Mouse (Mus musculus) embryonic facial prominence, embryonic 10.5 days (tissue): ENCODE results near the gene Pigg. TPM values are rescaled to one million over a fixed set of nuclear protein-coding genes. Genes with fewer than 3 reads are reported as not detected.
A peak's percentile ranks its signal among the peaks of the same experiment; 100 is the strongest.

Experiments used
- DNase-seq: peaks from one replicate; pipeline ENCODE4 v3.0.0-alpha.2; 2017; ENCODE audit warnings: low spot score
- H3K27ac ChIP-seq: fragments of 300-500 bp; sonication (generic); replicated peaks from 2 replicates; pipeline ENCODE4 v1.5.1; 2016; ENCODE audit warnings: mild to moderate bottlenecking
- H3K27me3 ChIP-seq: fragments of 300-500 bp; sonication (generic); replicated peaks from 2 replicates; pipeline ENCODE4 v1.6.1; 2016; ENCODE audit warnings: low read depth, mild to moderate bottlenecking; ENCODE audit not compliant: poor library complexity, severe bottlenecking
- H3K36me3 ChIP-seq: fragments of 300-500 bp; sonication (generic); replicated peaks from 2 replicates; pipeline ENCODE4 v1.6.1; 2016; ENCODE audit warnings: mild to moderate bottlenecking, moderate library complexity
- H3K4me1 ChIP-seq: fragments of 300-500 bp; sonication (generic); 2 replicates; pipeline ENCODE4 v1.6.1; 2016
- H3K4me3 ChIP-seq: fragments of 300-500 bp; sonication (generic); 2 replicates; pipeline ENCODE4 v1.5.1; 2016; ENCODE audit warnings: mild to moderate bottlenecking, moderate library complexity
- H3K9me3 ChIP-seq: fragments of 300-500 bp; sonication (generic); 2 replicates; pipeline ENCODE4 v1.6.1; 2016; ENCODE audit warnings: mild to moderate bottlenecking
- WGBS: fragments of 180-500 bp; shearing (Covaris S2); methylation state at CpG from one replicate; pipeline ENCODE4 v1.1.7; 2016; 5-methylcytosine and 5-hydroxymethylcytosine counted together
- polyA plus RNA-seq: library from polyadenylated mRNA; unstranded; fragments of >200 nt; fragmentation: Nextera tagmentation; extraction: Ambion mirVana; gene quantifications from 2 replicates; pipeline ENCODE4 v1.2.1, GENCODE M21; 2016

Gene Pigg
- polyA plus RNA-seq, 1 experiment from 2014 or later: 6.4 TPM

DNA sequence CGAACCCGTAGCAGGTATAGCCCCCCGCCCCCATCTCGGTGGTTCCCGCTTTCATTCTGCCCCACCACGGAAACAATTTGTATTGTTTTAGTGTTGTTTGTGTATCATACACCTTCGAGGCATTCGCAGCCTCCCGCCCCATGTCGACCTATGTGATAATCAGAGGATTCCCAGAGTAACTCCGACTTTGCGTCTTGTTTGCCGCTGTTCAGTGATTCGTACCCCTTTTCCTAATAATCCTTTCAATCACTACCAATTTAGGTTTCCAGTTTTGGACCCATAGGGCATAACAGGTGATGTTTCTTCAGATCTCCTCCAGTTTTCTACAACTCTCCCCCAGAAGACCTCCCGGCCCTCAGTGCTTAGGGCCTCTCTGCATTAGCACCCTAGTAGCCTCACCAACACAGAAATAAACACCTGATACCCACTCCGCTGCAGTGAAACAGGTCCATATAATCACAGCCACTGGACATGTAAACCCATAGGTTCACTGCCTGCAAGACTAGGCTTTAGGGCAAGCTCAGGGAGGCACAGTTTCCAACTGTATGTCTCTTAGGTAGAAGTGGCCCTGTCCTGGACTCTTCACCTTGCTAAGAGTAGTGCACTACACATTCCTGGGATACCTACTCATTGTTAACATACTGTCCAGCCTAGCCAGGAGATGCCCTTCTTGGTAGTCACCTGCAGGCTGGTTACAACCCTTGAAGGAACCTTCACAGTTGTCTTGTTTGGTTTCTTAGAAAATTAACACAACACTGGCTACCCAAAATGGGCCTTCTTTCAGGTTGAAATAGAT, 854 bp downstream of the Pigg start:
- no peak for DNase-seq
- Histone ChIP-seq H3K9me3 (no peaks in the 10 kb centered on the region), H3K36me3 (0 out of 2 replicates have a peak, but pooled peaks cover 8% of the 10 kb centered on the region), H3K4me3 (peak overlapping the region; percentile 91), H3K4me1 (peaks cover 13% of the 10 kb centered on the region), H3K27me3 (no peaks in the 10 kb centered on the region), H3K27ac (peak overlapping the region; percentile 90)
- 7% methylated on average over 16 of the region's 16 CpGs for WGBS

DNA sequence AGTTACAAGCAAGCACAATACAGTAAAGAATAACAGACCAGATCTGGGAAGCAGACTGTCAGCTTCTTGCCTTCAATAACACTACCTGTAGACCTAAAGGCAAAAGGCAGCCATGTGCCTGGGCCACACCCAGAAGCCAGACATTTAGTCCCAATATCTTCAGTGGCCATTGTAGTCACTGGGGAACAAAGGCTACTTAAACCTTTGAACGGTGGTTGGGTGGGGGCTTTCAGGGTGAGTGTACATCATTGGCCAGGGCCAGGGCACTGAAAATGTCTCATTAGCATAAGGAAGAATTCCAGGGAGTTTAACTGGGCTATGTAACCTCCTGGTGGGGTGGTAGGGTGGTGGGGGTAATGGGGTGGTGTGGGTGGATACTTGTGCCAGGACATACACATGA, 18.6 kb downstream of the Pigg start:
- DNase-seq: no peak
- H3K4me1 ChIP-seq: no peaks in the 10 kb centered on the region
- no peaks in the 10 kb centered on the region for H3K27me3 ChIP-seq
- no peaks in the 10 kb centered on the region for H3K9me3 ChIP-seq
- peaks cover 77% of the 10 kb centered on the region for H3K36me3 ChIP-seq
- no peak overlapping the region for H3K27ac ChIP-seq
- H3K4me3 ChIP-seq: no peak overlapping the region
- WGBS: 97% methylated on average over 1 of the region's 1 CpGs

DNA sequence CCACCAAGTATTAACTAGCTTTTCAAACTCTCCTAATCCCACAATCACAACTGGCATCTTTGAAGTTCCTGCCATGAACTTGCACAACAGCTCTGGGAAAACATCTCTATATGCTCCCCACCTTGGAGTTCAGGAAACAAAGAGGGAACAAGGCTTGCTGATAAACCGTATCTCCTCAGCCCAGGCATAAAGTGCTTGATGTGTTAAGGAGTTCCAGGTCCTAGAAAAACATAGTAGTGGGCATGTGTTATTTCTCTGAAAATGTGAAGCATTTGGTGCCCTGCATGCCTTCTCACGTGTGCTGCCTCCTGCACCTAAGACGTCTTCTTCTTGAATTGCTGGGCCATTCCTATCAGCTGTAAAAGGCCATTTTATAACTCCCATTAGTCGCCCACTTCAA, 25.0 kb downstream of the Pigg start:
- Histone ChIP-seq H3K27me3 (no peaks in the 10 kb centered on the region), H3K4me1 (no peaks in the 10 kb centered on the region), H3K4me3 (no peak overlapping the region), H3K27ac (no peak overlapping the region), H3K9me3 (no peaks in the 10 kb centered on the region), H3K36me3 (peaks cover 60% of the 10 kb centered on the region)
- DNase-seq: no peak
- WGBS: 80% methylated on average over 4 of the region's 4 CpGs

DNA sequence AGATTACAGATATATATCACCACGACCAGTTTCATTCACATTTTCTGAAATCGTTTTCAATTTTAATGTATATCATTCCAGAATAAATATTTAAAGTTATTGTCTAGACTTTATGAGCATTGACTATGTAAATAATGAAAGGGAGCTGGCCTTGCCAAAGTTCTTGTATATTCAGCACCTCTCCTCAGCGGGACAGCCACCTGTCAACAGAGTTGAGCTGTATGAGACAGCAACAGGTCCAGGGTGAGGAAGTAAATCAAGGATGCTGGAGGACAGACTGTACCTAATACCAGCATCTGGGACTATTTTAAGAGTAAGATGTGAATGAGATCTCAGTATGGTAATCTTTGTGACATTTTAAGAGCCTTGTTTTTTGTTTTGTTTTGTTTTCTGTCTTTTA, 25.6 kb downstream of the Pigg start:
- Histone ChIP-seq H3K27ac (no peak overlapping the region), H3K9me3 (no peaks in the 10 kb centered on the region), H3K4me1 (no peaks in the 10 kb centered on the region), H3K27me3 (no peaks in the 10 kb centered on the region), H3K4me3 (no peak overlapping the region), H3K36me3 (peaks cover 58% of the 10 kb centered on the region)
- 85% methylated on average over 3 of the region's 3 CpGs for WGBS
- DNase-seq: no peak

DNA sequence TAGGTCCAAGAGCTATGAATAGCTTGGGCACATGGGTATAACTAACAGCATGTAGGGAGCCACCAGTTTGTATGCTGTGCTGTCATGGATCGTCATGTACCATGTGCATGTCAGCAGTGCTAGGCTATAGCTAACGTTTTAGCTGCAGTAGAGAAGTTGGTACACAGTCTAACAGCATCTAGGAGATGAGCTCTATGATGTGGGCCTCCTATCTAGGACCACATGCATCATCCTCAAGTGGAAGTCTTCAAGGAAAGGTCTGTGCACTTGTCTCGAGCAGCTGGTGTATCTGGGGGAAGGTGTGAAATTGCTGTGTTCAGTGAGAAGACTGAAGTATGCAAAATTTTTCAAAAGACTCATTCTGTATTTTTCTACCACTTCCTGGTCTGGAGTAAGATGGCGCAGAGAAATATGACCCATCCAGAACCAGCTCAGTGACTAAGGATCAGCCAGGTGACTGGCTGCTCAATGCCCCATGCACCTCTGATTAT, 31.3 kb downstream of the Pigg start:
- no peaks in the 10 kb centered on the region for H3K27me3 ChIP-seq
- peaks cover 65% of the 10 kb centered on the region for H3K36me3 ChIP-seq
- 88% methylated on average over 4 of the region's 4 CpGs for WGBS

DNA sequence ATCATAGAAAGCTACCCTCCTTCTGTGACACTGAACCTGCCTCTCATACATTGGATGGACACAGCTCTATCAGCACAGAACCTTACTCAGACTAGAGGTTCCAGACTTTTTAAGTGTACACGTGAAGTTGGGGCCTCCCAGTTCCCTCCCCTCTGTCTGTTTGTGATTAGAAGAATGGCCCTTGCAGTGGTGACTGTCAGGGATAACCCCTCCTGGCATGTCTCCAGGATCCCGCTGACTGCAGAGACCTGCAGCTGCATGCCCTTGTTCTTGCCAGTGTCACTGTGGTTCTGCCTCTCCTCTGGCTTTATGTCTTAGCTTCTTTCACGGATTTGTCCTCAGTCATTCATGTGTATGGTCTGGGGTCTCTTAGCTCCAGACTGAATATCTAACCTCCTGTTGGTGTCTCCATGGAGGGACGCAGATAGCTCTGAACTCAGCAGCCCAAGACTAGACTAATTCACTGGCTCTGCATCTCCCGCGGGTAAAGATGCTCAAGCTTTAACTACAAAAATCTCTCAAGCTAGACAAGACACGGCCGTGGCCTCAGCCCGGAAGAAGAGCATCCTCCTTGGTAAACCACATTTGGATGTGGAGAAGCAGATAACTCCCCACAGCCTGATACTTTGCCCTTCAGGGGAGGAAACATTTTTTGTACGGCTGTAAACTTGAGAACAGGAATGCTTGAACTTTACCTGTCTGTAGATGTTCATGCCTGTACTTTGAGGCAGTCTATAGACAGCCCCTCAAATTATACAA, 33.1 kb downstream of the Pigg start:
- H3K27me3 ChIP-seq: no peaks in the 10 kb centered on the region
- no peak overlapping the region for H3K27ac ChIP-seq
- peaks cover 60% of the 10 kb centered on the region for H3K36me3 ChIP-seq
- 90% methylated on average over 10 of the region's 10 CpGs for WGBS
- H3K9me3 ChIP-seq: no peaks in the 10 kb centered on the region
- no peak overlapping the region for H3K4me3 ChIP-seq
- no peaks in the 10 kb centered on the region for H3K4me1 ChIP-seq
- no peak for DNase-seq

More for the DNA sequence above, 31.3 kb downstream of the Pigg start:
- Histone ChIP-seq H3K27ac (no peak overlapping the region), H3K4me1 (no peaks in the 10 kb centered on the region), H3K9me3 (no peaks in the 10 kb centered on the region), H3K4me3 (no peak overlapping the region)
- no peak for DNase-seq

DNA sequence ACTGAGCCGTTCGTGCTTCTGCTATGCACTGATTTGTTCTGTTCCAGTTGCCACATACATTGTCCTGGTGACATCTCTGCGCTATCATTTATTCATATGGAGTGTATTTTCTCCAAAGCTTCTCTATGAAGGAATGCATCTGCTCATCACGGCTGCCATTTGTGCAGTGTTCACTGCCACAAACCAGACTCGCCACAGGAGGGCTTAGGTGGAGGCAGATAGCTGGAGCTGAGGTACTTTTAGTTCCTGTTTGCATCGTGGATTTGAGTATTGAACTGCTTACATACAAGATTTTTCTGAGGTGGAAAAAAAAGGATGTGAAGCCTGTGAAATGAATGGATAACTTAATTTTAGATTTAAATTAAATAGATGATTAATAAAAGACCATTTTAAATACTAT, 35.4 kb downstream of the Pigg start:
- no peak for DNase-seq
- peaks cover 60% of the 10 kb centered on the region for H3K36me3 ChIP-seq
- H3K27ac ChIP-seq: no peak overlapping the region
- no peaks in the 10 kb centered on the region for H3K27me3 ChIP-seq
- no peaks in the 10 kb centered on the region for H3K4me1 ChIP-seq
- H3K9me3 ChIP-seq: no peaks in the 10 kb centered on the region
- 81% methylated on average over 6 of the region's 6 CpGs for WGBS
- no peak overlapping the region for H3K4me3 ChIP-seq

DNA sequence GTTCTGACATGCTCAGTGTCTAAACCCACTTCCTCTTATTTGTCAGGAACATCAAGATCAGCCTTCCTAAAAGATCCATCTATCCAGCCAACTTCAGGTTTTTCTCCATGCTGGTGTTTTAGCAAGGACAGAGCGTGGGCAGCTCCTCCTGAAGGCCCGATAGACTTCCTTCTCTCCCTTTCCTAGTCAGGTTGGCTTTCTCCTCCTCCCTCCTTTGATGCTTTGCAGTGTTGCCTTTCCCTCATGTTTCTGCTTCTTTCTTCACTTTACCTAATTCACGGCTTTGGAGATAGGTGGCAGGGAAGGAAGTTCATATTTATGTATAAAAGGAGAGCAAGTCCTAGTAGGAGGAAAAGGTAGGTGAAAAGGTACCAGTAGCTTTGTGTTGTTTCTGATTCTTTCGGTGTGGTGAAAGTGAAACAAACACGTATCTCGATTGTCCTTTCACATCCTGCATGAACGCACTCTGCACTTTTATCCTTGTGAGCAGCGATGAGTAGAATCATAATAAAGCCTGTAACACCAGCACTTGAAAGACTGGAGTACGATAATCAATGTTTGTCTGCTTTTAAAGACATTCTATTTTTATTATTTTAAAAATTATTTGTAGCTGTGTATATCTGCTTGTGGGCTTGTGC, 37.2 kb downstream of the Pigg start:
- H3K27me3 ChIP-seq: no peaks in the 10 kb centered on the region
- H3K36me3 ChIP-seq: peaks cover 44% of the 10 kb centered on the region
- no peak overlapping the region for H3K4me3 ChIP-seq
- no peak overlapping the region for H3K27ac ChIP-seq
- 95% methylated on average over 9 of the region's 9 CpGs for WGBS
- H3K9me3 ChIP-seq: no peaks in the 10 kb centered on the region
- no peaks in the 10 kb centered on the region for H3K4me1 ChIP-seq
- no peak for DNase-seq

DNA sequence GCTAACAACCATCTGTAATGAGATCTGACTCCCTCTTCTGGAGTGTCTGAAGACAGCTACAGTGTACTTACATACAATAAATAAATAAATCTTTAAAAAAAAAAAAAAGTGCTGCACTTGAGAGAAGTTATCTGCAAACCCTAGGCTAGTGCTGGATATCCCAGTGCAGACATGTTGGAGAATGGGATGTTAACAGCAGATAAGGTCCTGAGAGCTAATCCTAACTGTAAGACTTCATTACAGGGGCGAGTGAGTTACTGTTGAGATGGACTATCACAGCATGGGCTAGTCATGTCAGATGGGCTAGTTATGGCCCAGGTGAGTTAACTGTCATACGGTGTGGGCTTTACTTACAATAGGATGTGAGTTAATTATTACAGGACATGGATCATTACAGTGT, 41.6 kb downstream of the Pigg start:
- Histone ChIP-seq H3K36me3 (peaks cover 19% of the 10 kb centered on the region), H3K9me3 (0 out of 2 replicates have a peak, but pooled peaks cover 2% of the 10 kb centered on the region), H3K4me3 (no peak overlapping the region), H3K4me1 (no peaks in the 10 kb centered on the region), H3K27me3 (no peaks in the 10 kb centered on the region), H3K27ac (no peak overlapping the region)
- no peak for DNase-seq
- 88% methylated on average over 2 of the region's 2 CpGs for WGBS

DNA sequence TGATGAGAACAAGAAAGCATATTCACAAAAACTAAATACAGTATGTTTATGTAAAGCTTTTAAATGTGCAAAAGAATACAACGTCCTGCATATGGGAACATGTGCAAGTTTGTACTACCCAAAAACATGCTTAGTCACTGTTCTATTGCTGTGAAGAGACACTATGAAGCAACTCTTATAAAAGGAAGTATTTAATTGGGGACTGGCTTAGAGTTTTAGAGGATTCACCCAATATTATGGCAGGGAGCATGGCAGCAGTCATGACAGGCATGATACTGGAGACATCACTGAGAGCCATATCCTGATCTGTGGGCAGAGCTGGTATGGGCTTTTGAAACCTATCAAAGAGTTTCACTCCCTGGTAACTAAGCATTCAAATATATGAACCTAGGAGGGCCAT, 45.5 kb downstream of the Pigg start:
- Histone ChIP-seq H3K9me3 (0 out of 2 replicates have a peak, but pooled peaks cover 2% of the 10 kb centered on the region), H3K4me3 (no peak overlapping the region), H3K4me1 (no peaks in the 10 kb centered on the region), H3K36me3 (no peaks in the 10 kb centered on the region), H3K27me3 (peaks cover 10% of the 10 kb centered on the region), H3K27ac (no peak overlapping the region)
- DNase-seq: no peak
- WGBS: 89% methylated on average over 1 of the region's 1 CpGs

DNA sequence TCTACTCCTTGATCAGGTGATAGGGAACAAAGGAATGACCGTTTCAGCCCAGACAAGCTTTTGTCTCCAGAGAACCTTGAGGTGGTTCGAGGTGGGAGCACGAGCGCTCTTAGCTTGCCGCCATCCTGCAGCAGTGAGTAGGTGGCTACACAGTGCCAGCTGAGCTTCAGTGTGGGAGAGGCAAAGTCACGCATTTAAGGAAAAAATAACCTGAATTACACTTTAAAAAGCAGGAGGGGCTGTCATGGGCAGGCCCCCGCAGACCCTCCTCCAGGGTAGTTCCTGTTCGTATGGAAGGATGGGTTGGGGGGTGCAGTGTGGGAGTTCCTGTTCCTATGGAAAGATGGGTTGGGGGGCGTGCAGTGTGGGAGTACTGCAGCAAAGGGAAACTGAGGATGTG, 47.1 kb downstream of the Pigg start:
- Histone ChIP-seq H3K4me1 (no peaks in the 10 kb centered on the region), H3K27me3 (peaks cover 26% of the 10 kb centered on the region), H3K36me3 (no peaks in the 10 kb centered on the region), H3K4me3 (no peak overlapping the region), H3K27ac (no peak overlapping the region), H3K9me3 (0 out of 2 replicates have a peak, but pooled peaks cover 2% of the 10 kb centered on the region)
- 86% methylated on average over 9 of the region's 9 CpGs for WGBS
- DNase-seq: no peak

DNA sequence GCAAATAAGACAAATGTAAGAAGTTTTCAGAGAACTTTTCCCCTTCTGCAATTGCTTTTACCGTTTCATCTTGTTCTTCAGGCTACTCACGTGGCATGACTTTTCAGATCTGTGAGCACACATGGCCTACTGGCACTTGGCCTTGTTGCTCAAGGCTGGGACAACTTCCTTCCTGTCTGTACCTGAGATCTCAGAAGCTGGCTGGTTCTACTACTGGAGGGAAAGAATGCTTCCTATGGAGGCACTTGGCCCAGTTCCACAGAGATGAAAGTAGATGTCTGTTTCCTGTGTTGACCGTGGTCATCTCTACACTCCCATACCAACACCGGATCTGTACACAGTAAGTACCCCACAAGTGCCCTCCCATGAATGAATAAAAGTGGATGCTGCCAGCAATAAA, 47.8 kb downstream of the Pigg start:
- Histone ChIP-seq H3K27me3 (peaks cover 33% of the 10 kb centered on the region), H3K9me3 (0 out of 2 replicates have a peak, but pooled peaks cover 2% of the 10 kb centered on the region), H3K4me3 (no peak overlapping the region), H3K4me1 (no peaks in the 10 kb centered on the region), H3K27ac (no peak overlapping the region), H3K36me3 (no peaks in the 10 kb centered on the region)
- 93% methylated on average over 4 of the region's 4 CpGs for WGBS
- DNase-seq: no peak
